Mouse (Mus musculus) ES-E14 (cell line): ENCODE results near the gene Majin.

Experiments
- CHD2 ChIP-seq: IDR thresholded peaks from 2 replicates; pipeline ENCODE4 v1.6.1; 2014; ENCODE audit warnings: mild to moderate bottlenecking, low read depth, low read length, inconsistent platforms
- HCFC1 ChIP-seq: IDR thresholded peaks from 2 replicates; pipeline ENCODE4 v1.6.1; 2012; ENCODE audit warnings: low read length, inconsistent platforms, borderline replicate concordance; ENCODE audit not compliant: insufficient read depth
- MAFK ChIP-seq: IDR thresholded peaks from 2 replicates; pipeline ENCODE4 v1.6.1; 2014; ENCODE audit warnings: mild to moderate bottlenecking, low read depth, low read length, inconsistent platforms; ENCODE audit not compliant: insufficient read depth
- ZC3H11A ChIP-seq: IDR thresholded peaks from 2 replicates; pipeline ENCODE4 v1.6.1; 2012; ENCODE audit warnings: low read depth, mild to moderate bottlenecking, inconsistent platforms, low read length, borderline replicate concordance
- ZNF384 ChIP-seq: IDR thresholded peaks from 2 replicates; pipeline ENCODE4 v1.6.1; 2012; ENCODE audit warnings: low read depth, low read length, inconsistent platforms

DNA sequence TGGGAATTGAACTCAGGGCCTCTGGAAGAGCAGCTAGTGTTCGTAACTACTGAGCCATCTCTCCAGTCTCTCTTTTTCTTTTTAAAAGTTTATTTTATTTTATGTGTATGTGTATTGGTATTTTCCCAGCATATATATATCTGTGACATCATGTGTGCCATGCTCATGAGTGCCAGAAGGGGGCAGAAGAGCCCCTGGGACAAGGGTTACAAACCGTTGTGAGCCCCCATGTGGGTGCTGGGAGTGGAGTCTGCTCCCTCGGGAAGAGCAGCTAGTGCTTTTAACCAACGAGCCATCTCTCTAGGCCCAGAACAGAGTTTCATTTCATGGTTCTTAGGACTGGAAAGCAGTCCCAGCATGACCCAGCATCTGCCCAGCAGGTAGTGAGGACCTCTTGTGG lies 17.4 kb upstream of the Majin start:
- TF ChIP-seq ZC3H11A = no peak
- TF ChIP-seq HCFC1 = no peak
- TF ChIP-seq MAFK = no peak
- TF ChIP-seq CHD2 = no peak
- TF ChIP-seq ZNF384 = no peak
